Mouse (Mus musculus): ENCODE data around the gene Aifm1. TPM values are rescaled to one million over a fixed set of nuclear protein-coding genes. Genes with fewer than 3 reads are reported as not detected.

Gene Aifm1
- total RNA-seq, 1 experiment, result 88.9 TPM

- Histone ChIP-seq H3K4me1 (ENCODE audit: control insufficient read depth in 2 of 2, insufficient read depth in 2 of 2, low read length in 2 of 2, poor library complexity in 1 of 2) (no peaks in the 10 kb centered on the region), H3K36me3 (ENCODE audit: control insufficient read depth, insufficient read depth, low read length, poor library complexity, severe bottlenecking) (no peaks in the 10 kb centered on the region), H3K9ac (ENCODE audit: insufficient read depth, low read depth, low read length, poor library complexity, severe bottlenecking) (no peak overlapping the region), H3K9me3 (ENCODE audit: control insufficient read depth, insufficient read depth, low read depth, low read length) (no peaks in the 10 kb centered on the region), H3K4me3 (ENCODE audit: insufficient read depth in 1 of 2, low read depth in 1 of 2, low read length in 2 of 2, poor library complexity in 1 of 2, severe bottlenecking in 1 of 2) (no peak overlapping the region), H3K27ac (ENCODE audit: insufficient read depth, low read depth, low read length, poor library complexity, severe bottlenecking) (no peak overlapping the region)
- in situ Hi-C loops (cut with MboI; ENCODE audit: low sequenced_read_pairs in 2 of 2, unreplicated experiment in 2 of 2), result no loop called here
- DNase-seq (ENCODE audit: low read depth, low spot score), result no peak
- TF ChIP-seq CHD2 (IDR thresholded peaks at IDR 0.05; ENCODE audit: low read depth, low read length), result no peak
- TF ChIP-seq MAFK (IDR thresholded peaks at IDR 0.05; ENCODE audit: insufficient read depth, low read depth, low read length), result no peak
Measured at GRCm38 (mm10) chrX:48525332-48525731, 12.0 kb upstream of the Aifm1 start.

GRCm38 (mm10) chrX:48523512-48523911 is 10.1 kb upstream of the Aifm1 start:
- TF ChIP-seq ZNF384 (IDR thresholded peaks at IDR 0.05; ENCODE audit: low read depth, low read length) (no peak), MAFK (IDR thresholded peaks at IDR 0.05; ENCODE audit: insufficient read depth, low read depth, low read length) (no peak)
- DNase-seq (ENCODE audit: low read depth, low spot score), result no peak
- H3K4me3 ChIP-seq (ENCODE audit: insufficient read depth in 1 of 2, low read depth in 1 of 2, low read length in 2 of 2, poor library complexity in 1 of 2, severe bottlenecking in 1 of 2), result no peak overlapping the region
- in situ Hi-C loops (cut with MboI; ENCODE audit: low sequenced_read_pairs in 2 of 2, unreplicated experiment in 2 of 2), result no loop called here
- H3K27ac ChIP-seq (ENCODE audit: insufficient read depth, low read depth, low read length, poor library complexity, severe bottlenecking), result no peak overlapping the region
- no peaks in the 10 kb centered on the region for H3K36me3 ChIP-seq (ENCODE audit: control insufficient read depth, insufficient read depth, low read length, poor library complexity, severe bottlenecking)
- H3K4me1 ChIP-seq (ENCODE audit: control insufficient read depth in 2 of 2, insufficient read depth in 2 of 2, low read length in 2 of 2, poor library complexity in 1 of 2), result no peaks in the 10 kb centered on the region
- no peak overlapping the region for H3K9ac ChIP-seq (ENCODE audit: insufficient read depth, low read depth, low read length, poor library complexity, severe bottlenecking)
- H3K9me3 ChIP-seq (ENCODE audit: control insufficient read depth, insufficient read depth, low read depth, low read length), result no peaks in the 10 kb centered on the region

- in situ Hi-C loops (cut with MboI; ENCODE audit: low sequenced_read_pairs in 2 of 2, unreplicated experiment in 2 of 2), result no loop called here
- no peak for DNase-seq (ENCODE audit: low read depth, low spot score)
Measured at GRCm38 (mm10) chrX:48521651-48522050, 8.3 kb upstream of the Aifm1 start.

DNA sequence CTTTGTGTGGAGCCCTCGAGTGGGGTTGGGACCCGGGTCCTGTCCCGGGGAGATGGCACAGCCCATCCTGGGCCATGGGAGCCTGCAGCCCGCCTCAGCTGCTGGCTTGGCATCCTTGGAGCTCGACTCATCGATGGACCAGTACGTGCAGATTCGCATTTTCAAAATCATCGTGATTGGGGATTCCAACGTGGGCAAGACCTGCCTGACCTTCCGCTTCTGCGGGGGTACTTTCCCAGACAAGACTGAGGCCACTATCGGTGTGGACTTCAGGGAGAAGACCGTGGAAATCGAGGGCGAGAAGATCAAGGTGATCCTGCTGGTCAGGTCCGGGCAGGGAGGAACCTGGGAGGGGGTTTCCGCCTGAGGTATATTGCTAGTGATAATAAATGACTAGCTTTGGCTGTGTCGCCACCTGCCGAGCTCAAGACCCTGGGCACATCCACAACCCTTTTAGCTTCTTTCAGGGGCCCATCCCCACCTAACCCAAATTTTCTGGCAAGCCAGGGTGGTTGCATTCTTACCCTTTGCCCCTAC is 6.3 kb upstream of the Aifm1 start:
- H3K36me3 ChIP-seq (ENCODE audit: control insufficient read depth, insufficient read depth, low read length, poor library complexity, severe bottlenecking), result no peaks in the 10 kb centered on the region
- in situ Hi-C loops (cut with MboI; ENCODE audit: low sequenced_read_pairs in 2 of 2, unreplicated experiment in 2 of 2), result no loop called here
- peak overlapping the region; percentile 61 for H3K9ac ChIP-seq (ENCODE audit: insufficient read depth, low read depth, low read length, poor library complexity, severe bottlenecking)
- no peak overlapping the region for H3K27ac ChIP-seq (ENCODE audit: insufficient read depth, low read depth, low read length, poor library complexity, severe bottlenecking)
- DNase-seq (ENCODE audit: low read depth, low spot score), result no peak
- no peaks in the 10 kb centered on the region for H3K9me3 ChIP-seq (ENCODE audit: control insufficient read depth, insufficient read depth, low read depth, low read length)
- TF ChIP-seq CHD2 (IDR thresholded peaks at IDR 0.05; ENCODE audit: low read depth, low read length), result no peak
- TF ChIP-seq HCFC1 (IDR thresholded peaks at IDR 0.05; ENCODE audit: borderline replicate concordance, insufficient read depth, low read length), result no peak
- TF ChIP-seq ZNF384 (IDR thresholded peaks at IDR 0.05; ENCODE audit: low read depth, low read length), result no peak
- no peak for TF ChIP-seq ZC3H11A (IDR thresholded peaks at IDR 0.05; ENCODE audit: borderline replicate concordance, low read depth, low read length)
- no peak for TF ChIP-seq MAFK (IDR thresholded peaks at IDR 0.05; ENCODE audit: insufficient read depth, low read depth, low read length)
- peak overlapping the region; percentile 69 to 72 for H3K4me3 ChIP-seq (ENCODE audit: insufficient read depth in 1 of 2, low read depth in 1 of 2, low read length in 2 of 2, poor library complexity in 1 of 2, severe bottlenecking in 1 of 2)
- no peaks in the 10 kb centered on the region for H3K4me1 ChIP-seq (ENCODE audit: control insufficient read depth in 2 of 2, insufficient read depth in 2 of 2, low read length in 2 of 2, poor library complexity in 1 of 2)

More at GRCm38 (mm10) chrX:48521651-48522050, 8.3 kb upstream of the Aifm1 start:
- Histone ChIP-seq H3K4me1 (ENCODE audit: control insufficient read depth in 2 of 2, insufficient read depth in 2 of 2, low read length in 2 of 2, poor library complexity in 1 of 2) (no peaks in the 10 kb centered on the region), H3K36me3 (ENCODE audit: control insufficient read depth, insufficient read depth, low read length, poor library complexity, severe bottlenecking) (no peaks in the 10 kb centered on the region), H3K4me3 (ENCODE audit: insufficient read depth in 1 of 2, low read depth in 1 of 2, low read length in 2 of 2, poor library complexity in 1 of 2, severe bottlenecking in 1 of 2) (no peak overlapping the region), H3K9ac (ENCODE audit: insufficient read depth, low read depth, low read length, poor library complexity, severe bottlenecking) (no peak overlapping the region), H3K9me3 (ENCODE audit: control insufficient read depth, insufficient read depth, low read depth, low read length) (no peaks in the 10 kb centered on the region), H3K27ac (ENCODE audit: insufficient read depth, low read depth, low read length, poor library complexity, severe bottlenecking) (no peak overlapping the region)
- TF ChIP-seq ZNF384 (IDR thresholded peaks at IDR 0.05; ENCODE audit: low read depth, low read length) (no peak), HCFC1 (IDR thresholded peaks at IDR 0.05; ENCODE audit: borderline replicate concordance, insufficient read depth, low read length) (no peak), ZC3H11A (IDR thresholded peaks at IDR 0.05; ENCODE audit: borderline replicate concordance, low read depth, low read length) (no peak)

DNA sequence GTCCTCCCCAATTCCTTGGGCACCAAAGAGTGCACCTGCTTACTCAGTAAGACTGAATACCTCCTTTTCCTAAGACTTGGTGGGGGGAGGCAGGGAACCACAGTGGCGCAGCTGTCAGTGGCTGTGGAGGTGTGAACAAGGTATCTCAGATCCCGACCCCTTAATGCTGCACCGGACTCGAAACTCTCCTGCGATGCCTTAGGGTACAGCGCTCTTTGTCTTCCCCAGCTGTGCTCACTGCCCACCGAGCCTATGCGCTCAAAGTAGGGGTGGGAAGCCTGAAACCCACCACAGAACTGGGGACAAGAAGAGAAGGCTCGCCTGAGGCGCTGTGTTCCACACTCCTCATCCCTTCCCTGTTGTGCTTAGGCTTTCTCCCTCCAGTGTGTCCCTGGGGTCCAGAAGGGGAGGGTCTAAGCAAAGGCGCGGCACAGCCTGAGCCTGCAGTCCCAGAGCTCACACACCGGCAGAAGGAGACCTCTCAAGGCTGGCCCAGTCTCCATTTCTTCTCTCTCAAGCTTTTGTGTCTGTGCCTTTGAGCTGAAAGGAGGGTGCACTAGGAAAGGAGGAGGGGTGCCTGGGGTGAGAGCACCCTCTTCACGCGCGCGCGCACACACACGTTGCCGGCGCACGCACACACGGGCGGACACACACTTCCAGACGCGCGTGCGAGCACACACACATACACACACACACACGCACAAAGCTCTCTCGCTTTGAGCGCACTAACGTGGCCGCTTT is 5.6 kb upstream of the Aifm1 start, which contains the start of gene Rab33a:
Gene Rab33a (plus strand): TSS at position 478 of the 741 bp plus-strand sequence.
- Histone ChIP-seq H3K4me3 (ENCODE audit: insufficient read depth in 1 of 2, low read depth in 1 of 2, low read length in 2 of 2, poor library complexity in 1 of 2, severe bottlenecking in 1 of 2) (peak within 1 kb of the TSS; percentile 69 to 72), H3K36me3 (ENCODE audit: control insufficient read depth, insufficient read depth, low read length, poor library complexity, severe bottlenecking) (no peaks in the 10 kb centered on the region), H3K9me3 (ENCODE audit: control insufficient read depth, insufficient read depth, low read depth, low read length) (no peaks in the 10 kb centered on the region), H3K27ac (ENCODE audit: insufficient read depth, low read depth, low read length, poor library complexity, severe bottlenecking) (no peak within 1 kb of the TSS), H3K4me1 (ENCODE audit: control insufficient read depth in 2 of 2, insufficient read depth in 2 of 2, low read length in 2 of 2, poor library complexity in 1 of 2) (no peaks in the 10 kb centered on the region), H3K9ac (ENCODE audit: insufficient read depth, low read depth, low read length, poor library complexity, severe bottlenecking) (peak within 1 kb of the TSS; percentile 61)
- TF ChIP-seq ZNF384 (IDR thresholded peaks at IDR 0.05; ENCODE audit: low read depth, low read length) (no peak), MAFK (IDR thresholded peaks at IDR 0.05; ENCODE audit: insufficient read depth, low read depth, low read length) (no peak), HCFC1 (IDR thresholded peaks at IDR 0.05; ENCODE audit: borderline replicate concordance, insufficient read depth, low read length) (no peak), CHD2 (IDR thresholded peaks at IDR 0.05; ENCODE audit: low read depth, low read length) (no peak), ZC3H11A (IDR thresholded peaks at IDR 0.05; ENCODE audit: borderline replicate concordance, low read depth, low read length) (no peak)
- DNase-seq (ENCODE audit: low read depth, low spot score), result peak; percentile 26
- in situ Hi-C loops (cut with MboI; ENCODE audit: low sequenced_read_pairs in 2 of 2, unreplicated experiment in 2 of 2), result no loop called here
